Mouse (Mus musculus): Measurements from ENCODE around the gene Ccr3. TPM values are rescaled to one million over a fixed set of nuclear protein-coding genes. Genes with fewer than 3 reads are reported as not detected.
A peak's percentile ranks its signal among the peaks of the same experiment; 100 is the strongest.

Ccr3 gene
- total and polyA plus RNA-seq, 3 experiments: 0.04 TPM; not detected in 2

- Histone ChIP-seq H3K9ac (ENCODE audit: insufficient read depth, low read depth) (no peak overlapping the region), H3K4me3 (replicated peaks in 1 of 3; ENCODE audit: low read depth in 2 of 3, low read length in 2 of 3, poor library complexity in 1 of 3) (no peak overlapping the region), H3K36me3 (replicated peaks in 1 of 2; ENCODE audit: control insufficient read depth in 1 of 2, insufficient read depth in 1 of 2, low read length in 1 of 2) (no peaks in the 10 kb centered on the region), H3K79me2 (replicated peaks; ENCODE audit: control insufficient read depth, extremely low read depth, insufficient read depth, poor library complexity, severe bottlenecking) (no peaks in the 10 kb centered on the region), H3K27ac (ENCODE audit: insufficient read depth, low read depth) (no peak overlapping the region), H3K9me3 (replicated peaks; ENCODE audit: low read length) (no peaks in the 10 kb centered on the region), H3K27me3 (replicated peaks) (no peaks in the 10 kb centered on the region), H3K4me1 (ENCODE audit: control insufficient read depth in 1 of 2, insufficient read depth in 2 of 2) (no peaks in the 10 kb centered on the region), H3K4me2 (ENCODE audit: insufficient read depth, low read depth, poor library complexity, severe bottlenecking) (no peak overlapping the region)
- DNase-seq (ENCODE audit: extremely low read depth): no peak
- in situ Hi-C loops (cut with MboI; ENCODE audit: low pct_ligation_motif_present, low pct_unique_long_range_greater_than_20kb, low sequenced_read_pairs): no loop called here
- no peak for TF ChIP-seq ELF1 (IDR thresholded peaks at IDR 0.05; ENCODE audit: low read depth, low read length)
- no peak for TF ChIP-seq HCFC1 (IDR thresholded peaks at IDR 0.05; ENCODE audit: low read depth, low read length)
- TF ChIP-seq POLR2A (IDR thresholded peaks at IDR 0.05; ENCODE audit: low read depth, low read length): no peak
- TF ChIP-seq KAT2A (IDR thresholded peaks at IDR 0.05; ENCODE audit: insufficient replicate concordance, low read length): no peak
- no peak for TF ChIP-seq BHLHE40 (IDR thresholded peaks at IDR 0.05; ENCODE audit: low read depth, low read length)
- no peak for TF ChIP-seq ZMIZ1 (IDR thresholded peaks at IDR 0.05; ENCODE audit: low read depth, low read length)
- no peak for TF ChIP-seq MAX (IDR thresholded peaks at IDR 0.05; ENCODE audit: low read length)
- TF ChIP-seq TCF12 (IDR thresholded peaks at IDR 0.05; ENCODE audit: low read depth, low read length): no peak
- TF ChIP-seq RAD21 (IDR thresholded peaks at IDR 0.05; ENCODE audit: low read depth, low read length): no peak
- no peak for TF ChIP-seq MAZ (IDR thresholded peaks at IDR 0.05; ENCODE audit: low read depth, low read length)
- TF ChIP-seq JUND (conservative IDR thresholded peaks at IDR 0.05; ENCODE audit: low read depth, low read length): no peak
- dilution Hi-C loops (cut with MboI; ENCODE audit: extremely low pct_ligation_motif_present, extremely low pct_unique_long_range_greater_than_20kb, low sequenced_read_pairs): no loop called here
These were observed 5.7 kb upstream of the Ccr3 start for GRCm38 (mm10) chr9:124016048-124016447.

GRCm38 (mm10) chr9:124019887-124020286 lies 1.9 kb upstream of the Ccr3 start:
- TF ChIP-seq HCFC1 (IDR thresholded peaks at IDR 0.05; ENCODE audit: low read depth, low read length) (no peak), TCF12 (IDR thresholded peaks at IDR 0.05; ENCODE audit: low read depth, low read length) (no peak), CHD2 (IDR thresholded peaks at IDR 0.05; ENCODE audit: low read length) (no peak), ETS1 (conservative IDR thresholded peaks at IDR 0.05; ENCODE audit: low read depth, low read length) (no peak)
- dilution Hi-C loops (cut with MboI; ENCODE audit: extremely low pct_ligation_motif_present, extremely low pct_unique_long_range_greater_than_20kb, low sequenced_read_pairs): no loop called here
- Histone ChIP-seq H3K4me3 (replicated peaks in 1 of 3; ENCODE audit: low read depth in 2 of 3, low read length in 2 of 3, poor library complexity in 1 of 3) (no peak overlapping the region), H3K4me1 (ENCODE audit: control insufficient read depth in 1 of 2, insufficient read depth in 2 of 2) (no peaks in the 10 kb centered on the region), H3K79me2 (replicated peaks; ENCODE audit: control insufficient read depth, extremely low read depth, insufficient read depth, poor library complexity, severe bottlenecking) (no peaks in the 10 kb centered on the region), H3K9ac (ENCODE audit: insufficient read depth, low read depth) (no peak overlapping the region), H3K27ac (ENCODE audit: insufficient read depth, low read depth) (no peak overlapping the region), H3K36me3 (replicated peaks in 1 of 2; ENCODE audit: control insufficient read depth in 1 of 2, insufficient read depth in 1 of 2, low read length in 1 of 2) (no peaks in the 10 kb centered on the region), H3K4me2 (ENCODE audit: insufficient read depth, low read depth, poor library complexity, severe bottlenecking) (no peak overlapping the region), H3K27me3 (replicated peaks) (no peaks in the 10 kb centered on the region), H3K9me3 (replicated peaks; ENCODE audit: low read length) (no peaks in the 10 kb centered on the region)
- in situ Hi-C loops (cut with MboI; ENCODE audit: low pct_ligation_motif_present, low pct_unique_long_range_greater_than_20kb, low sequenced_read_pairs): no loop called here
- no peak for DNase-seq (ENCODE audit: extremely low read depth)

DNA sequence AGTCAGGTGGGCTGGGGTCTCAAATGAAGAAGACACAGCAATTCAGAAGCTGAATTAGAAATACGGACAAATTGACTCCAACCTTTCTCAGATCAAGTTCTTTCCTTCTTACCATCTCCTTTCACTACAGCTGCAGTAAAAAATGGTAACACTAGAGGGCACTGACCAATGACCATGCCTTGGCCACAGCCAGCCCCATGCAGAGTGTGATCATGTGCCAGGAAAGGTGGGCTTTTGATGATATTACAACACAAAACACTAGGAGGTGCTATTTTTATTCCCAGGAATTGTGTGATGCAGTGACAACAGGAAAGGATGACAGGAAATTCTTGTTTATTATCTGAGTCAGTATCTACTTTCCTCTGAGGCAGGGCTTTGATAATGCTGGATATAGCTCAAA lies 11.6 kb downstream of the Ccr3 start:
- Histone ChIP-seq H3K27ac (ENCODE audit: insufficient read depth, low read depth) (no peak overlapping the region), H3K9ac (ENCODE audit: insufficient read depth, low read depth) (no peak overlapping the region), H3K9me3 (replicated peaks; ENCODE audit: low read length) (no peaks in the 10 kb centered on the region), H3K27me3 (replicated peaks) (no peaks in the 10 kb centered on the region), H3K79me2 (replicated peaks; ENCODE audit: control insufficient read depth, extremely low read depth, insufficient read depth, poor library complexity, severe bottlenecking) (no peaks in the 10 kb centered on the region), H3K36me3 (replicated peaks in 1 of 2; ENCODE audit: control insufficient read depth in 1 of 2, insufficient read depth in 1 of 2, low read length in 1 of 2) (no peaks in the 10 kb centered on the region), H3K4me2 (ENCODE audit: insufficient read depth, low read depth, poor library complexity, severe bottlenecking) (no peak overlapping the region), H3K4me3 (replicated peaks in 1 of 3; ENCODE audit: low read depth in 2 of 3, low read length in 2 of 3, poor library complexity in 1 of 3) (no peak overlapping the region), H3K4me1 (ENCODE audit: control insufficient read depth in 1 of 2, insufficient read depth in 2 of 2) (peaks cover 3 to 10% of the 10 kb centered on the region in 2 experiments; a peak in 3 of 4 replicates)
- TF ChIP-seq ZMIZ1 (IDR thresholded peaks at IDR 0.05; ENCODE audit: low read depth, low read length): no peak
- no peak for TF ChIP-seq MEF2A (IDR thresholded peaks at IDR 0.05; ENCODE audit: borderline replicate concordance, low read depth, low read length)
- TF ChIP-seq USF1 (IDR thresholded peaks at IDR 0.05; ENCODE audit: low read depth, low read length): no peak
- TF ChIP-seq NELFE (IDR thresholded peaks at IDR 0.05; ENCODE audit: low read depth, low read length): no peak
- peak; percentile 44; the same call in 1 of the 2 replicates for TF ChIP-seq ZC3H11A (IDR thresholded peaks at IDR 0.05; ENCODE audit: low read depth, low read length)
- TF ChIP-seq RAD21 (IDR thresholded peaks at IDR 0.05; ENCODE audit: low read depth, low read length): peak; percentile 75
- no peak for TF ChIP-seq HCFC1 (IDR thresholded peaks at IDR 0.05; ENCODE audit: low read depth, low read length)
- TF ChIP-seq ETS1 (conservative IDR thresholded peaks at IDR 0.05; ENCODE audit: low read depth, low read length): no peak
- peak; percentile 83 for TF ChIP-seq BHLHE40 (IDR thresholded peaks at IDR 0.05; ENCODE audit: low read depth, low read length)
- TF ChIP-seq SMC3 (IDR thresholded peaks at IDR 0.05; ENCODE audit: low read depth, low read length): peak; percentile 86
- TF ChIP-seq CTCF (conservative IDR thresholded peaks at IDR 0.05 in 1 of 2, IDR thresholded peaks at IDR 0.05 in 1 of 2; ENCODE audit: low read depth in 2 of 2, low read length in 2 of 2): peak; percentile 51 to 90
- TF ChIP-seq RCOR1 (conservative IDR thresholded peaks at IDR 0.05; ENCODE audit: low read depth, low read length): no peak
- TF ChIP-seq KAT2A (IDR thresholded peaks at IDR 0.05; ENCODE audit: insufficient replicate concordance, low read length): no peak
- TF ChIP-seq MYC (IDR thresholded peaks at IDR 0.05; ENCODE audit: low read depth, low read length): peak; percentile 81; the same call in 1 of the 2 replicates
- dilution Hi-C loops (cut with MboI; ENCODE audit: extremely low pct_ligation_motif_present, extremely low pct_unique_long_range_greater_than_20kb, low sequenced_read_pairs): no loop called here
- DNase-seq (ENCODE audit: extremely low read depth): peak; percentile 65
- in situ Hi-C loops (cut with MboI; ENCODE audit: low pct_ligation_motif_present, low pct_unique_long_range_greater_than_20kb, low sequenced_read_pairs): no loop called here

All from CH12.LX (cell line).